Mouse (Mus musculus) midbrain, embryonic 16.5 days (tissue): ENCODE results near the gene Ptpre. TPM values are rescaled to one million over a fixed set of nuclear protein-coding genes. Genes with fewer than 3 reads are reported as not detected.
A peak's percentile ranks its signal among the peaks of the same experiment; 100 is the strongest.

Experiments
- ATAC-seq: fragments of 200-750 bp; cut with Nextera tagmentation; 2 replicates; pipeline ENCODE4 v1.8.0; 2017; ENCODE audit warnings: moderate TSS enrichment
- H3K27ac ChIP-seq: fragments of 300-500 bp; sonication (generic); 2 replicates; pipeline ENCODE4 v1.5.1; 2014; ENCODE audit warnings: mild to moderate bottlenecking, low read length, mixed read lengths
- H3K27me3 ChIP-seq: fragments of 300-500 bp; sonication (generic); 2 replicates; pipeline ENCODE4 v1.6.1; 2014; ENCODE audit warnings: low read depth, low read length, mixed read lengths; ENCODE audit not compliant: control insufficient read depth, insufficient read depth
- H3K36me3 ChIP-seq: fragments of 300-500 bp; sonication (generic); 2 replicates; pipeline ENCODE4 v1.6.1; 2014; ENCODE audit warnings: mild to moderate bottlenecking, low read length, moderate library complexity, mixed read lengths; ENCODE audit not compliant: control insufficient read depth, insufficient read depth
- H3K4me1 ChIP-seq: fragments of 300-500 bp; sonication (generic); 2 replicates; pipeline ENCODE4 v1.6.1; 2014; ENCODE audit warnings: mild to moderate bottlenecking, low read length, mixed read lengths; ENCODE audit not compliant: control insufficient read depth, insufficient read depth
- H3K4me2 ChIP-seq: fragments of 300-500 bp; sonication (generic); 2 replicates; pipeline ENCODE4 v1.6.1; 2014; ENCODE audit warnings: mild to moderate bottlenecking, low read length, mixed read lengths
- H3K4me3 ChIP-seq: fragments of 300-500 bp; sonication (generic); 2 replicates; pipeline ENCODE4 v1.5.1; 2014; ENCODE audit warnings: low read depth, mild to moderate bottlenecking, low read length, moderate library complexity, mixed read lengths
- H3K9ac ChIP-seq: fragments of 300-500 bp; sonication (generic); 2 replicates; pipeline ENCODE4 v1.6.1; 2014; ENCODE audit warnings: low read depth, low read length, mixed read lengths
- H3K9me3 ChIP-seq: fragments of 300-500 bp; sonication (generic); replicated peaks from 2 replicates; pipeline ENCODE4 v1.6.1; 2014; ENCODE audit warnings: mild to moderate bottlenecking, low read length, mixed read lengths; ENCODE audit not compliant: control insufficient read depth, poor library complexity, severe bottlenecking
- WGBS: fragments of 180-500 bp; shearing (Covaris S2); extraction: QIAGEN DNeasy Blood & Tissue Kit; methylation state at CpG from one replicate; pipeline ENCODE4 v1.1.7; 2014; 5-methylcytosine and 5-hydroxymethylcytosine counted together
- polyA plus RNA-seq: library from polyadenylated mRNA; unstranded; fragments of >200 nt; fragmentation: Nextera tagmentation; extraction: Ambion mirVana; gene quantifications from 2 replicates; pipeline ENCODE4 v1.2.1, GENCODE M21; 2015

Ptpre gene
- polyA plus RNA-seq, 1 experiment from 2014 or later: 7.6 TPM

DNA sequence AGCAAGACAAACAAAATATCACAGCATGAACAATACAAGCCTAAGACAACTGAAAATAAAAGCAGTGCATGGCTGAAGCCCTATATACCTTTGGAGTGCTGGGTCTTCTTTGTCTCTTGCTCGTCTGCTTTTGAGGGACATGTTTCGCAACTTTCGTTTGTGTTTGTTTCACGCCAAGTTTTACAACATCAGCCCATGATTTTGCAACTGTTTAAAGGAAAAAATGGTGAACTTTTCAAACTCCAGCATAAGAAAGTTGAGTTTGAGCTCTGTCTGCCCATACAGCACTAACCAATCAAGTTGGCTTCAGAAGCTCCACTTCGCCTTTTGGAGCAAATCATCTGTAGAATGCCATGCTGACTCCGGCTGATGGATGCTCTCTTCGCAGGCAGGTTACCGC is 167.0 kb downstream of the Ptpre start:
- Histone ChIP-seq H3K4me1 (no peaks in the 10 kb centered on the region), H3K9ac (no peak overlapping the region), H3K4me3 (no peak overlapping the region), H3K9me3 (no peaks in the 10 kb centered on the region), H3K27me3 (no peaks in the 10 kb centered on the region), H3K36me3 (no peaks in the 10 kb centered on the region), H3K27ac (no peak overlapping the region), H3K4me2 (no peak overlapping the region)
- WGBS: 88% methylated on average over 8 of the region's 8 CpGs
- no peak for ATAC-seq

DNA sequence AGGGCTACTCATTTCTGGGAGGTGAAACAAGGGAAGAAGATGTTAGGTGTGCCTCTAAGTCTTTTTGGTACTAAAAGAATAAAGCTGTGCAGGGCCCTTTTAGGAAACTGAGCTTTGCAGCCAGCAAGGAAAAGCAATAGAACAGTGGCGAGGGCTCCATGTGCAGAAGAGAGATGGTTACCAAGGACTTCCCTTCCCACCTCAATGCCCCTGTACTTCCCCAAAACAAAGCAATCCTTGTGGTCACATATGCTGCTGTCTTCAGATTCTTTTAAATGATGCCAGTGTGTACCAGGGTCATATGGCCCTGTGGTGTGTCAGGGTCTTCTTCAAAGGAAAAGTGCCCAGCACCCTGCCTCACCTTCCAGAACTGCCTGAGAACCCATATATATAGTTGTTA is 167.8 kb downstream of the Ptpre start:
- Histone ChIP-seq H3K4me1 (no peaks in the 10 kb centered on the region), H3K27me3 (no peaks in the 10 kb centered on the region), H3K9ac (no peak overlapping the region), H3K9me3 (no peaks in the 10 kb centered on the region), H3K36me3 (no peaks in the 10 kb centered on the region), H3K4me3 (no peak overlapping the region), H3K4me2 (no peak overlapping the region), H3K27ac (no peak overlapping the region)
- ATAC-seq: no peak
- WGBS: 96% methylated on average over 1 of the region's 1 CpGs

DNA sequence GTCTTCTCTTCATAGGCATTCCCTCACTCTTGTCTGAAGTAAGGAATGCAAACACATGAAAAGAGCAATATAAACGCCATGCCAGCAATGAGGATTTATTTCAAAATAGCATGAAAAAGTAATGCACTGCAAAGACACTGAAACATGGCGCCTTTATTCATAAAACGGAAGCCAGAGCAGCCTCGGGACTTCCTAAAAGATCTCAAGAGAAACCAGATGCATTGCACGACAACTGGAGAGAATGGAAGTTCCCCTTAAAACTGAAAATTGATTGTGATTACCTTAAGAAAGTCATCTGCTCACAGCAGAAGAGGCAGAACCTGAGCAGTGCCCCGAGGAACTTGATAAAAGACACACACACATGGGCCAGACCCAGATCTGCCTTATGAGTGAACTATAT is 168.5 kb downstream of the Ptpre start:
- Histone ChIP-seq H3K4me1 (no peaks in the 10 kb centered on the region), H3K4me3 (no peak overlapping the region), H3K4me2 (no peak overlapping the region), H3K9ac (no peak overlapping the region), H3K9me3 (no peaks in the 10 kb centered on the region), H3K36me3 (no peaks in the 10 kb centered on the region), H3K27ac (no peak overlapping the region), H3K27me3 (no peaks in the 10 kb centered on the region)
- WGBS: 93% methylated on average over 6 of the region's 6 CpGs
- ATAC-seq: no peak

DNA sequence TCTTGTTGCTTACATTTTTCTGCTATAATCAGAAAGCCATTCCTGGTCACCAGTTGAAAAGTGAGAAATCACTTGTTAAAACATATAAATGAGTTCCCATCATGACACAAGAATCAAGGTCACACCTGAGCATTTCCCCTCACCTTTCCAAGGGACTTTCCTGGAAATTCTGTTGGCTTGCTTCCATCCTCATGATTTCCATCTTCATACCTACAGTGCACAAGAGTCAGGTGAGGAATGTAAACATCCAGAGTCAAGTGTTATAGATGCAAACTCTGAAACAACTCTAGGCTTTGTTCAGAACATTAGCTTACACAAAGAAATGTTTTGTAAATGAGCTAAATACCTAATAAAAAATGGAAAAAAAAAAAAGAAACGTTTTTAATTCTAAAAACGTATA is 173.4 kb downstream of the Ptpre start:
- no peak overlapping the region for H3K4me2 ChIP-seq
- H3K27me3 ChIP-seq: no peaks in the 10 kb centered on the region
- H3K9me3 ChIP-seq: no peaks in the 10 kb centered on the region
- ATAC-seq: no peak
- peaks cover 3% of the 10 kb centered on the region; the same call in 1 of the 2 replicates for H3K4me1 ChIP-seq
- no peaks in the 10 kb centered on the region for H3K36me3 ChIP-seq
- WGBS: 84% methylated on average over 2 of the region's 2 CpGs
- no peak overlapping the region for H3K9ac ChIP-seq
- no peak overlapping the region for H3K4me3 ChIP-seq
- no peak overlapping the region for H3K27ac ChIP-seq

DNA sequence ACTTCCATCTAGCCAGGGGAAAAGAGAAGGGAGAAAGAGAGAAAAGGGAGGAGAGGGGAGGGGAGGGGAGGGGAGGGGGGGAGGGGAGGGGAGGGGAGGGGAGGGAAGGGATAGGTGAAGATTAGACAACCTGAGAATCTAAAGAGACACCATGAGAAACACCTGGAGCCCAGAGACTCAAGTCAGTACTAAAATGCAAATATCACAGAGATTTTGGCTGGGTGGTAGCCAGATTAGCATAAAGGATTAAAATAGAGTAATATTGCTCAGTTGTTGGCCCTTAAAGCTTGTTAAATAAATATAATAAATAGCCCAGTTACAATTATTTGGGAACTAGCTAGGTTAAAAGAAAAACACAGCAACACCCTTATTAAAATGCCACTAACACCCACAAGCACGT is 175.3 kb downstream of the Ptpre start:
- 67% methylated on average over 1 of the region's 1 CpGs for WGBS
- no peak for ATAC-seq
- H3K9me3 ChIP-seq: no peaks in the 10 kb centered on the region
- H3K4me3 ChIP-seq: no peak overlapping the region
- H3K4me2 ChIP-seq: no peak overlapping the region
- H3K9ac ChIP-seq: no peak overlapping the region
- H3K27ac ChIP-seq: no peak overlapping the region
- H3K36me3 ChIP-seq: no peaks in the 10 kb centered on the region
- peaks cover 4% of the 10 kb centered on the region; the same call in 1 of the 2 replicates for H3K4me1 ChIP-seq
- H3K27me3 ChIP-seq: no peaks in the 10 kb centered on the region

DNA sequence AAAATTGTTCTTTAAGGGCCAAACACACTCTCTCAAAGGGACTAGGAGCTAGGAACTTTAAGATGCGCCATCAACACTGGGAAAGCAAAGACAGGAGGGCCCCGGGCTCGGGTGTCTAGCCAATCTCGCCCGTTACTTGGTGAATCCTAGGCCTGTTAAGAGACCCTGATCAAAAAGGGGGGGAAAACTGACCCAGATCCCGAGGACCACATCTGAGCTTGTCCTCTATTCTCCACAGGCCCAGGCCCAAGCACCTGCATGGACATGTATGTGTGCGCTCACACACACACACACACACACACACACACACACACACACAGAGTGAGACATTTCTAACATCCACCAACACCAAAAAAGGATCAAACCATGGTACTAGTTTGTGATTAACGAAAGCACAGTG is 176.0 kb downstream of the Ptpre start:
- H3K9me3 ChIP-seq: no peaks in the 10 kb centered on the region
- no peak for ATAC-seq
- no peak overlapping the region for H3K4me3 ChIP-seq
- no peak overlapping the region for H3K27ac ChIP-seq
- H3K4me1 ChIP-seq: peaks cover 4% of the 10 kb centered on the region; the same call in 1 of the 2 replicates
- H3K4me2 ChIP-seq: no peak overlapping the region; the same call in 1 of the 2 replicates
- H3K36me3 ChIP-seq: no peaks in the 10 kb centered on the region
- no peaks in the 10 kb centered on the region for H3K27me3 ChIP-seq
- WGBS: 72% methylated on average over 8 of the region's 8 CpGs
- no peak overlapping the region for H3K9ac ChIP-seq

DNA sequence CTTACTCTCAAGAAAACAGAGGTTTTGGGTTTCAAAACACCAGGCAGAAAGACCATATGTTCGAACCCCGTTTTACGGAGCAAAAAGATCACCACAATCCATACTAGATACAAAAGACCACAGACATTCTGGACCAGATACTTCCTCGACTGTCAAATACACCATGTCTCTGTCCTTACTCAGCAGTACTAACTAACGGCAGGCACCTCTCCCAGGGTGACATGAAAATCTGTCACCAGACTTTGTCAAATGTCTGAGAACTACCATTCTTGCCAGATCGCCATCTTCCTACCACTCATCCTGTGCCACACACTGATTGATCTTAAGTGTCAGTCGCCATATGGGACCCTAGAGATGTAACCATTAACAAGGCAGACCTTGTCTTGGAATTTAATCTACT is 177.9 kb downstream of the Ptpre start:
- H3K4me3 ChIP-seq: peak overlapping the region; percentile 70
- H3K27ac ChIP-seq: no peak overlapping the region
- H3K9me3 ChIP-seq: no peaks in the 10 kb centered on the region
- H3K27me3 ChIP-seq: no peaks in the 10 kb centered on the region
- H3K4me1 ChIP-seq: peaks cover 4% of the 10 kb centered on the region; the same call in 1 of the 2 replicates
- no peak for ATAC-seq
- WGBS: 7% methylated on average over 7 of the region's 7 CpGs
- H3K4me2 ChIP-seq: peak overlapping the region; percentile 98
- H3K36me3 ChIP-seq: no peaks in the 10 kb centered on the region
- no peak overlapping the region for H3K9ac ChIP-seq

DNA sequence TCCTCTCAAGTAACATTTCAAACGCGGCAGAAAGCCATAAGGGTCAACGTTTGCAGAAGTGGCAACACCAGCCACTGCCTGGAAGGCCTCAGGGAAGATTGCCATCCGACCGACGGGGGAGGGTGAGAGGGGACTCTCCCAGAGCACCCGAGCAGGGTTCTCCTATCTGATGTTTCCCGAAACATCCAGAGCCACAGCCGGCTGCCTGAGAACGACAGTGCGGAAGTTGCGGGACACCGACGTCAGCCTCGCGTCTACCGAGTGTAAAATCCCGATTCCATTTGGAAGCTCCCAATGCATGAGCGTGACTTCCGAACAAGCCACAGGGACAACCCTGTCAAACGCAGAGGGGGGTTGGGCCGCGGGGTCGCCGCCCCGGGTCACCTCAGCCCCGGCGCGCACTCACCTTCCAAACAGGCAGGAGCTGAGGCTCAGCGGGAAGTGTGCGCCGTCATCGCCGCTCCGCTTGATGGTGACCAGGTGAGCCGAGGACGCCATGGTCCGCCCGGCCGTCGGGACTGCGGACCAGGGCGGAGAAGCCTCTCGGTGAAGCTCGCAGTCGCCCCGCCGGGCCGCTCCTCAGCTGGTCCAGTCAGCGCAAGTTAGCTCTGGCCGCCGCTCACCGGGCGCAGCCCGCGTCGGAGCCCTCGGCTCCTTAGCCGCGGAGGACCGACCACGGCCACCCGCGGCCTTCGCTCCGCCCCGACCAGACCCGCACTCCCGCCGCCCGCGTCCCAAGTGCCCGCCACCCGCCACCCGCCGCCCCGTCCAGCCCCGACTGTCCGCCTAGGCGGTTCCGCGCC is 178.6 kb downstream of the Ptpre start, which contains the start of gene Mki67:
Mki67 (minus strand) TSS at position 720 of the 803 bp plus-strand sequence.
- Histone ChIP-seq H3K36me3 (no peaks in the 10 kb centered on the region), H3K27me3 (no peaks in the 10 kb centered on the region), H3K4me1 (peaks cover 4% of the 10 kb centered on the region; the same call in 1 of the 2 replicates), H3K27ac (no peak within 1 kb of the TSS), H3K4me2 (peak within 1 kb of the TSS; percentile 98), H3K4me3 (peak within 1 kb of the TSS; percentile 70), H3K9me3 (no peaks in the 10 kb centered on the region), H3K9ac (peak within 1 kb of the TSS; percentile 52)
- WGBS: under 1% methylated on average over 79 of the region's 82 CpGs
- ATAC-seq: peak; percentile 82

DNA sequence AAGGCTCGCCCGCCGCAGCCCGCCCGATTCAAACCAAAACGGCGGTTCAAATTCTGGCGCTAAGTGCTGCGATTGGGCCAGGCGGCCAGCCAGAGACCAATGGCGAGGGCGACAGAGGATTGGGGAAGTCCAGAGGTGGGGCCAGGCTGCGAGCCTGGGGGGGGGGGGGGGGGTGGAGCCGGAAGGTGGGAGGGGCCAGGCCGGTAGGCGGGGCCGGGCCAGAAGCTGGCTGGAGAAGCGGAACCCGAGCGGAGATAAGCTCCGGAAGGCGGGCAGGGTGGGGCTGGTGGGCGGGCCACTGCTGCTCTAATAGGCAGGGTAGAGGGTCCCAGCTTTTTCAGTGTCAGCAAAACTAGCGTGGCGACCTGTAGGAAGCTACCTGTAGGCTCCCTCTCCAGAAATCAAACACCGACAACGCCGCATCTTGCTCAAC is 179.2 kb downstream of the Ptpre start:
- Histone ChIP-seq H3K9me3 (no peaks in the 10 kb centered on the region), H3K4me3 (peak overlapping the region; percentile 70), H3K4me2 (peak overlapping the region; percentile 98), H3K27me3 (no peaks in the 10 kb centered on the region), H3K36me3 (no peaks in the 10 kb centered on the region), H3K9ac (peak overlapping the region; percentile 52; the same call in 1 of the 2 replicates), H3K4me1 (peaks cover 4% of the 10 kb centered on the region; the same call in 1 of the 2 replicates), H3K27ac (no peak overlapping the region)
- peak; percentile 98 for ATAC-seq
- WGBS: under 1% methylated on average over 11 of the region's 28 CpGs
